Mouse (Mus musculus) C2C12 (cell line): ENCODE data around the gene Leo1. TPM values are rescaled to one million over a fixed set of nuclear protein-coding genes. Genes with fewer than 3 reads are reported as not detected.

Experiments
- H3K27me3 ChIP-seq: one replicate; pipeline ENCODE4 v1.6.1; 2011; ENCODE audit not compliant: control insufficient read depth, insufficient read depth, insufficient read length
- H3K36me3 ChIP-seq: one replicate; pipeline ENCODE4 v1.6.1; 2011; ENCODE audit not compliant: control insufficient read depth, insufficient read depth
- H3K4me3 ChIP-seq: one replicate; pipeline ENCODE4 v1.5.1; 2011; ENCODE audit warnings: mild to moderate bottlenecking, control low read depth; ENCODE audit not compliant: poor library complexity, insufficient read depth, severe bottlenecking
- H3K79me2 ChIP-seq: one replicate; pipeline ENCODE4 v1.6.1; 2011; ENCODE audit not compliant: control insufficient read depth, insufficient read depth
- H3K79me3 ChIP-seq: one replicate; pipeline ENCODE4 v1.6.1; 2011; ENCODE audit warnings: low read depth, control low read depth
- H3ac ChIP-seq: one replicate; pipeline ENCODE3; 2011; ENCODE audit warnings: low read depth; ENCODE audit not compliant: control insufficient read depth, insufficient read length
- CEBPB ChIP-seq: IDR thresholded peaks from one replicate; pipeline ENCODE4 v1.6.1; 2011; ENCODE audit warnings: low read depth, mild to moderate bottlenecking, control low read depth, moderate library complexity
- CTCF ChIP-seq: IDR thresholded peaks from one replicate; pipeline ENCODE4 v1.5.1; 2011; ENCODE audit not compliant: control insufficient read depth, insufficient read depth, insufficient read length
- FOSL1 ChIP-seq: IDR thresholded peaks from one replicate; pipeline ENCODE4 v1.8.0; 2011; ENCODE audit warnings: mild to moderate bottlenecking, low read length; ENCODE audit not compliant: poor library complexity, insufficient read depth, severe bottlenecking
- MAX ChIP-seq: IDR thresholded peaks from one replicate; pipeline ENCODE4 v1.6.1; 2011; ENCODE audit warnings: mild to moderate bottlenecking, control low read depth
- MYOD1 ChIP-seq: IDR thresholded peaks from one replicate; pipeline ENCODE4 v1.6.1; 2011; ENCODE audit warnings: low read depth; ENCODE audit not compliant: control insufficient read depth, insufficient read length
- MYOG ChIP-seq: IDR thresholded peaks from one replicate; pipeline ENCODE4 v1.6.1; 2011; ENCODE audit not compliant: control insufficient read depth, insufficient read length; ENCODE audit errors: extremely low read depth
- USF1 ChIP-seq: IDR thresholded peaks from one replicate; pipeline ENCODE4 v1.6.1; 2011; ENCODE audit warnings: low read depth, mild to moderate bottlenecking, control low read depth, moderate library complexity
- polyA plus RNA-seq: library from polyadenylated mRNA; unstranded; fragments of >200 nt; fragmentation: generic; extraction: Trizol; gene quantifications from one replicate; pipeline ENCODE4 v1.2.1, GENCODE M21; 2012; ENCODE audit warnings: missing spikeins

The Leo1 gene
- polyA plus RNA-seq, 1 experiment, result 16.4 TPM

GRCm38 (mm10) chr9:75422251-75422691 lies 19.1 kb upstream of the Leo1 start:
- TF ChIP-seq CTCF, result no peak
- TF ChIP-seq CEBPB, result peak; percentile 89
- no peak for TF ChIP-seq USF1
- peak; percentile 86 for TF ChIP-seq MYOD1
- TF ChIP-seq FOSL1, result peak; percentile 46
- no peak for TF ChIP-seq MAX
- TF ChIP-seq MYOG, result no peak
- Histone ChIP-seq H3K79me3 (no peaks in the 10 kb centered on the region), H3K27me3 (no peaks in the 10 kb centered on the region), H3K79me2 (peaks cover 16% of the 10 kb centered on the region), H3ac (no peak overlapping the region), H3K36me3 (no peaks in the 10 kb centered on the region), H3K4me3 (no peak overlapping the region)

- TF ChIP-seq MYOG, result no peak
- no peak for TF ChIP-seq CEBPB
- TF ChIP-seq MYOD1, result peak; percentile 63
- H3K27me3 ChIP-seq, result no peaks in the 10 kb centered on the region
- H3K79me2 ChIP-seq, result peaks cover 16% of the 10 kb centered on the region
- H3K4me3 ChIP-seq, result no peak overlapping the region
- H3K79me3 ChIP-seq, result no peaks in the 10 kb centered on the region
- no peak overlapping the region for H3ac ChIP-seq
- no peaks in the 10 kb centered on the region for H3K36me3 ChIP-seq
Measured at GRCm38 (mm10) chr9:75423683-75424082, 17.6 kb upstream of the Leo1 start.

GRCm38 (mm10) chr9:75424358-75425150 lies 16.8 kb upstream of the Leo1 start:
- no peak overlapping the region for H3K4me3 ChIP-seq
- no peak overlapping the region for H3ac ChIP-seq
- no peaks in the 10 kb centered on the region for H3K36me3 ChIP-seq
- H3K79me2 ChIP-seq, result peaks cover 16% of the 10 kb centered on the region
- H3K27me3 ChIP-seq, result no peaks in the 10 kb centered on the region
- no peaks in the 10 kb centered on the region for H3K79me3 ChIP-seq
- TF ChIP-seq FOSL1 (no peak), CEBPB (no peak), MYOD1 (no peak), USF1 (no peak), MYOG (no peak), MAX (no peak), CTCF (no peak)

- no peaks in the 10 kb centered on the region for H3K27me3 ChIP-seq
- H3ac ChIP-seq, result no peak overlapping the region
- no peaks in the 10 kb centered on the region for H3K36me3 ChIP-seq
- H3K4me3 ChIP-seq, result no peak overlapping the region
- peaks cover 16% of the 10 kb centered on the region for H3K79me2 ChIP-seq
- TF ChIP-seq MAX, result no peak
- no peak for TF ChIP-seq CEBPB
- no peak for TF ChIP-seq MYOG
- TF ChIP-seq FOSL1, result no peak
- no peak for TF ChIP-seq CTCF
- no peak for TF ChIP-seq MYOD1
- TF ChIP-seq USF1, result no peak
- no peaks in the 10 kb centered on the region for H3K79me3 ChIP-seq
Measured at GRCm38 (mm10) chr9:75425796-75426391, 15.4 kb upstream of the Leo1 start.

GRCm38 (mm10) chr9:75427366-75428273 lies 13.7 kb upstream of the Leo1 start:
- no peaks in the 10 kb centered on the region for H3K79me3 ChIP-seq
- H3K79me2 ChIP-seq, result peaks cover 16% of the 10 kb centered on the region
- H3K4me3 ChIP-seq, result no peak overlapping the region
- no peaks in the 10 kb centered on the region for H3K27me3 ChIP-seq
- no peak overlapping the region for H3ac ChIP-seq
- TF ChIP-seq MAX, result peak; percentile 90
- TF ChIP-seq CEBPB, result no peak
- no peak for TF ChIP-seq MYOD1
- no peak for TF ChIP-seq CTCF
- no peak for TF ChIP-seq MYOG
- no peak for TF ChIP-seq USF1
- TF ChIP-seq FOSL1, result no peak
- no peaks in the 10 kb centered on the region for H3K36me3 ChIP-seq
